Mouse (Mus musculus) WW6 (cell line): Measurements from ENCODE around the gene Ptrh1.

Experiments used
- DNase-seq: peaks from one replicate; pipeline ENCODE4 v3.0.0-alpha.2; 2013; ENCODE audit warnings: low read depth, low spot score

The Ptrh1 gene

DNA sequence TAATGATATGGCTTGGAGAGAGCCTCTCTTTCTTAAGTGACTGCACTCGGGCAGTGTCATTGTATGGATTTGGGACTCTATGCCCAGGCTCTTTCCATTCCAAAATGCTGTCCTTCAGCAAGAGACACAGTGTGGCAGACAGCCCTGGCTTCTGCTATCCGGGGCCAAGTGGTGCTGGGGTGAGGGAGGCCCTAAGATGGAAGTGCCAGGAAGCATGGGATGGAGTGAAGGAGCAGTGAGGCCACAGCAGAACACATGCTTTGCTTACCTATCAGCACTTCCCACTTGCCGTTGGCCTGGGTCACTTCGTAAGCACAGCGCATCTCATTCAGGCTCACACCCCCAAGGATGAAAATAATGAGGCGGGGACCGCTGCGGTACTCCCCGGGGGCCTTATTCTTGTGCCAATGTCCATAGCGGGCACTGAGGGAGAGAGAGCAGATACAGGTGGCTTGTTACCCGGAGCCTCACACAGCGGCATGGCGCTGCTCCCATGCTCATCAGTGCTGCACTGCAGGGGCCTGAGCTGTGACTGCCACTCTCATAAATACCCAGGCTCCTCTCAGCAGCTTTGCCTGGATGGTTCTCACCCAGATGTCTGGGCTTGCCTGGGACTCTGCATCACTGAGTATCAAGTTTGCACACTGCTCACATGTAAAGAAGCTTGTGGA is 20.3 kb downstream of the Ptrh1 start:
- no peak for DNase-seq

DNA sequence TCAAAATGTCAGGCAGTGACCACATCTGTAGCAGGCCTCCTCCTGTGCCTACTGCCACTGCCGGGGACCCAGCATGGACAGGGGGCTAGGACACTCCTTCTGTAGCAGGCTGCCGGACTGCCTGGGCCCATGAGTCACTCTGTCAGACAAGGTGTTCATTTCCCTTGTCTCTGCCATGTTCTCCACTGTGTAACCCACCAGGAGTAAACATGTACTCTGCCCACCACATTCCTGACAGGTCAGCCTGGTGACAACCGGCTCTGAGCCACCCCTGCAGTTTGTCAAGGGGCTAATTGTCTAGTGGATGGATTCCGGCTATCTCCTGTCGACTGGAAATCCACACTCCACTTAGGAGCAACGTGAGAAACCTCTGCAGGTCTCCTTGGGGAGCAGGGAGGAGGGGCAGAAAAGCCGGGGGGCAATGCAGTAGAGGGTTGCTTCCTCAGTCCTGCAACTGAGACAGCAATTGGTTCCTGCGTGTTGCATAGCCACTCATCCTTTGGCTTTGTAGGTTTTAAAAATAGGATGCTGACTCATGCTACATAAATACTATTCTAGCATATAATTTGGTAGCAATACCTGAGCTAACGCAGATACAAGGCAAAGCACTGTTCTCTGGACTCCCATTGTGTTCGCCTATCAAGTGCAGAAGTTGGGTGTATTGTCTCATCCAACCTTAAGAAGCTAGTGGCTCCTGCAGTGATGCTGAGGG is 22.8 kb downstream of the Ptrh1 start:
- no peak for DNase-seq

DNA sequence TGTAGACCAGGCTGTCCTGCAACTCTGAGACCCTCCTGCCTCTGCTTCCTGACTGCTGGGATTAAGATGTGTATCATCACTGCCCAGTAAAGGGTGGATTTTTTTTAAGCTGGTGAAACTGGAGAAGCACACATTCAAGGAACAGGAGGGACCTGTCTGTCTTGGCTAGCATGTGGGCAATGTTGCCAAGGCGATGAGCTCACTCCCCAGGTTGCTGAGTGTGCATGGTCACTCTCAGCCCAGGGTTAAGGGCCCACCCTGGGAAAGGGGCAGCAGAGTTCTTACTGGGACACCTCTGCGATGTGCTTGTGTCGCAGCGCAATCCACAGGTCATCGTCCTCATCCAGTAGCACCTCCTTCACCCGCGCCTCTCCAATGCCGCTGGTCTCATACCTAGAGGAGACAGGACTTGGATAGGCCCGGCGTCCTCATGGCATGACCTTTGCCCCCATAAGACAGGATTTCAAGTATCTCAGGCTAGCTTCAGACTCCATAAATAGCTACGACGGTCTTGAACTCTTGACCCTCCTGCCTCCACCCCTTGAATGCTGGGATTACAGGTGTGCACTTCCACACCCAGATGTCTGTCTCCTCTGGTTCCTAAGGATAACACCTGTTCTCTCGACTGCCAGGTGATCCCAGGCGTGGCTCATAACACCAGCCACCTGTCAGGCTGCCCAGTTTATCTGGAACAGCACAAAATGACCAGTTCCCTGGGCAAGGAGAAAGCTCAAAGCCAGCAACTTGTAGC is 33.4 kb downstream of the Ptrh1 start:
- DNase-seq, result no peak

DNA sequence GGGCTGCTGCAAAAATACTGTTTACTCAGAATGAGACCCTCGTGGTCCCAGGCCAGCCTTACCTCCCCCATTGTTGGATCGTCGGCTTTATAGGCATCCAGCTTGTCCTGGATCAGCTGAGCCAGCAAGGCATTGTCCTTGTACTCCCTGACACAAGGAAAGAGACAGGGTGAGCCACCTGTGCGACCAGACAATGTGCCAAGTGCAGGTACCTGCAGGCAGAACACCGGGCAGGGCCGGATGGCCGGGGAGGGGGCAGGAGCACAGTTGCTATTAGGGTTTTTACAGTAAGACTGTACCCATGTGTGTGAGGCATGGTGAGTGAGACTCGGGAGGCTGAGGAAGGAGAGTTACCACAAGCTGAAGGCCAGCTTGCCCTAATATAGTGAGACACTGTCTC is 36.4 kb downstream of the Ptrh1 start:
- DNase-seq, result no peak

DNA sequence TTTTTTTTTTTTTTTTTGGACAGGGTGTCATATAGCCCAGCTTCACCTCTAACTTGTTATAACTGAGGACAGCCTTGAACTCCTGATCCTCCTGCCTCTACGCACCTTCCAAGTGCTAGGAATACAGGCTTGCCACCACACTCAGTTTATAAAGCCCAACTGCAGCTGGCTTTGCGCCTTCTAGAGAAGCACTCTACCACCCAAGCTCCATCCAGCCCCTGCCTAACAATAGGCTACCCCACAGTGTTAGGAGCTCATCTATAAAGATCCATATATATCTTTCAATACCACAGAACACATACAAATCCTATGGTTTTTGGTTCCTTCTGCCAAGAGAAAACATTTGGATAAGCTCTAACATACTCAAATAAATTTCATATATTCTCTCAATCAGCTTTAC is 40.9 kb downstream of the Ptrh1 start:
- no peak for DNase-seq

DNA sequence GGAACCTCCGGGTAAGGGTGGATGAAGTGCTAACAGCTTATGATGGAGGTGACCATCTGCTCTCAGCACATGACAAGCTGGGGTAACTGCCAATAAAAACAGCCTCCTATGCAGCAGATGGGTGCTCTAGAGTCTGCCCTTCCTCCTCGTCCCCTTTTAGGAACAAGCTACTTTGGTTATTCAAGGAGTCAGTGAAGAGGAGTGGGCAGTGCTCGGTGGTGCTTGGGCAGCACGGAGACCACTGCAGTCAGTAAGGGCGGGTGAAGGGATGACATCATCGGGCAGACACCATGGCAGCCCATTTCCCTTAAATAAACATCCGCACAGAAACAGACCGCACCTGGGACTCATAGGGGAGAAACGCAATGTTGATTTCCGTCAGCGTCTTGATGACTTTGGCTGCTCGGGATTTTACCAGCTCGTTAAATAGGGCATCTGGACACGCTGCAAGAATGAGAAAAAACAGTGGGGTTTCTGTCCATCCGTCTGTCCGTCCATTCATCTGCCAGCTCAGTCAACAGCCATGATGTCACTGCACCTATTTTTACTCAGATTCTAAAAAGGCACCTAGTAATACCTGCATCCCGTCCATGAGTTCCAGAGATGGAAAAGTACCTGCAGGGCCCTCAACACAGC is 41.5 kb downstream of the Ptrh1 start:
- no peak for DNase-seq

DNA sequence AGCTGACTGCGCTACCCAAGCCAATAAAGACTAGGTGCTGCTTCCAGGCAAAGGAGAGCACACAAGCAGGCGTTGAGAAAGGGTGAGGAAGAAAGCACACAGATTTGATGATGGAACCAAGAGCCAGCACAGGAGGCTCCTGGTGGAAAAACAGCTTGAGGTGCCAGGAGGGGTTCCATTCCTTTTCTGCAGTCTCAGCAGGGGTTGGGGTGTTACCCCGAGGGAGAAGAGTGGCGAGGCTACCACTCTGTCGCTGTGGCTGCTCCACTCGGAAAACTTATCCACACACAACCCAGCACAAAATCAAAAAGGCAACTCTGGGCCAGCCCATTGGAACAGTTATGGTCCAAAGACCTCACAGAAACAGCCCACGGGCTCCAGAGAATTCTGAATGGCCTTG is 42.0 kb downstream of the Ptrh1 start:
- DNase-seq, result no peak

DNA sequence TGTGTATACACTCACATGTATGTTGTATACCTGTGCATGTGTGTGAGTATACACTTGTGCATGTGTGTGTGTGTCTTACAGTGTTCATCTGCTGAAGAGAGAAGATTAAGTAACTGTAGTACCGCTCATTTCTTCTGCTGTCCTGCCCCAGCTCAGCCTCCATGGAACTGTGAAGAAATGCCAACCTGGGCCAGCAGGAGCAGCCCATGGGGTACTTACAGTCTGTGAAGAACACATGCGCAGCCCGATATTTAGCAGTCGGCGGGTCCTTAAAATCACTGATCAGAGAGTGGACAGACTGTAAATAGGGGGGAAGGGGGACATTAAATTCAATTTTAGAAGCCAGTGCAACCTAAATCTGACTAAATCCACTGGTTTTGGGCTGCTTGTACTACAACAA is 42.6 kb downstream of the Ptrh1 start:
- DNase-seq, result no peak

DNA sequence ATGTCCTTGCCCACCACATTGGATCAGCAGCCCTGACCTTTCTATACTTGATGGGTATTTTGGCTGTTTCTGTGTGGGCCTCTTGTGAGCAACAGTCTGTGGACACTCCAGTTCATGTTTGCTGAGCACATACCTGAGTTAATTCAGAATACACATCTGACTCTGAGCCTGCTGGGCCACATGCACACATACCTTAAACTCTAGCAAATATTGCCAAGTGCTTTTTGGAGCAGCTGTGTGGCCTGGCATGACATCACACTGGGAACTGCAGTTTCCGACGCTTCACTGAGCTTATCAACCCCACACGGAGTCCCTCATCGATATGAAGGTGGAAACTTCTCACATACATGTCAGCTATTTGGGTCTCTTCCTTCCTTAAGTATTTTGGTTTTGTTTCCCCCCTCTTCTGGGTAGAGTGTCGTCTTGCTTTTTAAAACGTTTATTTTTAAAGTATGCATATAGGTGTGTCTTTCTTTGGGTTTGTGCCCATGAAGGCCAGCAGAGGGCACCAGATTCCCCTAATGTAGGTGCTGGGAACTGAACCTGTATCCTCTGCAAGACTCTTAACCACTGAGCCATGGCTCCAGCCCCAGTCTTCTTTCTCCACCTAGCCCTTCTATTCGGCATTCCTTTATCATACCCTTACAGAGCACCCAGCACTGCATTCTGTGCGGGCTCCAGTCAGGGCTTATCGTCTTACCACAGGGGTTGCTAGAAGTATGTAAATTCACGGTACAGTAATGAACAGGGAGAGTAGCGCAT is 45.6 kb downstream of the Ptrh1 start:
- peak; percentile 22 for DNase-seq

DNA sequence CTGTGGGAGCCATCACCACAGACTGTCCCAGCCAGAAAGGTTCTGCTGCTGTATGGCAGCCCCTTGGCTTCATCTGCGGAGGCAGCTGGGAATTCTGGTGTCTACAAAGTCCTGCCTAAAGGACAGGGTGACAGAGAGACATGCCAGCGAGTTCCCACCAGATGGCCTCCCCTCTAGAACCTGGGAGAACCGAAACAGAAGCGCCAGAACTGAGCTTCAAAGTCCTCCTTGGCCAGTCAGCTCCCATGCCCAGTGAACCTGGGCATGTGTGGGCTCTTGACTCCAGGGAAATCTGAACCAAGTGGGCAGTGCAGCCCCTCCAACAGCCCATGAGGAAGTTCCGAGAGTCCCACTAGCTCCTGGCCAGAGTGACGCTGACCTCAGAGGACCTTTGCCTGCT is 47.1 kb downstream of the Ptrh1 start:
- no peak for DNase-seq

DNA sequence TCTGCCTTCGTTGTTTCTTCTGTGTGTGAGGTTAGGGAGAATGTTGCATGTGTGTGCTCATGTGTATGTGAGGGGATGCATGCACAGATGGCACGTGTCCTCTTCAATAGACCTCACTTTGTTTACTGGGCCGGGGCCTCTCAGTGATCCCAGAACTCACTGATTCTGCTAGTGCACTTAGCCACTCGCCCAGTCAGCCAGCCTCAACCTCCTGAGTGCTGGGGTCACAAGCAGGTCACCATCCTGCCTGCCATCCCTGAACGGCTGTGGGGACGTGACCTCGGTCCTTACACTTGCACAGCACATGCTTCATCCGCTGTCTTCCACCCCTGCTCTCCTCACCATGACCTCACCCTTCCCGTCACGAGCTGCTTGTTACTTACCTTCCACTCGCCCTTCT is 47.6 kb downstream of the Ptrh1 start:
- DNase-seq, result no peak

DNA sequence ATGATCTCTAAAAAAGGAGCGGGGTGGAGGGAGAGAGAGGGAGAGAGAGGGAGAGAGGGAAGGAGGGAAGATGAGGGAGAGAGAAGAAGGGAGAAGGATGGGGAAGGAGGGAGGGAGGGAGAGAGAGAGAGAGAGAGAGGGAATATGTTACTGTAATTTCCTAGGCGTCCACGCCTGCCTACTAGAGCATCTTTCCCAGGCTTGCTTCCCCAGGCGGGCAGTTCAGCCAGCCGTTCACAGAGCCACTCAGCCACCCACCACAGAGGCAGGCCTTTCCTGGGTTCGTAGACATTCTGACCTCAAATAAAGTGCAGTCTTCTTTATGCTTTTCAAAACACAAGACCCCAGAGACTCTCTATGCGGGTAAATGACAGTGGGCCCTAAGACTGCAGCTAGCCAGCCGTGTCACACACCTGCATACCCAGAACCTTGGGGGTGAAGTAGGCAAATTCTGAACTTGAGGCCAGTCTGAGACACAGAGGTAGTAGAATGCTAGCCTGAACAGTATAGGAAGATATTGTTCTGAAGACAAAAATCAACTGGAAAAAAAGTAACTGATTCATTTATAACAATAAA is 48.1 kb downstream of the Ptrh1 start:
- no peak for DNase-seq

DNA sequence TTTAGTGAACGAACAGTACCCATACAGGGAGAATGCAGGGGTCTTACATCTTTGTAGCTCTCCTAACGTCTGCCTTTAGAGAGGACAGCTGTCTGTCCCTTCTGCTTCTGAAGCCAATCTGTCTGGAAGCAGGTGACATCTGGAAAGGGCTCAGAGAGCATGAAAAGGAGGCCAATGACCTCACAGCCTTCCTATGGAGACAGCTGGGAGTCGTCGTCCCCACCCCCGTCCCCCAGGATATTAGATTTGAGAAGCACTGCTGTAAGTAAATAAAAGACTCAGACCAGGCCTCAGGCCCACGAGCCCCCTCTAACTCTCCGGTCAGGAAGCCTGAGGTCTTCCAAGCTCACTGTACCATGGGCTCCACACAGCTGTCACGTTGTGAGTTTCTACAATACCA is 48.6 kb downstream of the Ptrh1 start:
- DNase-seq, result no peak

DNA sequence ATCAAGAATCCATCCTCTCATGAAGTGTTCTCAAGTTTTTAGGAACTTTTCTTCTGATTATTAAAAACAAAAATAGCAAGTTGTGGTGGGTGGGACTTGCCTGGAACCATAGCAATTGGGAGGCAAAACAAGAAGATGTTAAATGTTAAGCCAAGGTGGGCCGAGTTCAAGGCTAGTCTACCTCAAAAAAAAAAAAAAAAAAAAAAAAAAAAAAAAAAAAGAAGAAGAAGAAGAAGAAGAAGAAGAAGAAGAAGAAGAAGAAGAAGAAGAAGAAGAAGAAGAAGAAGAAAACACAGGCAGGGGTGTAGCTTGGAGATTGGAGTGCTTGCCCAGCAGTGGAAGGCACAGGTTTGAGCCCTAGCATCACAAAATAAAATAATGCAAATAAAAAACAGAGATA is 49.2 kb downstream of the Ptrh1 start:
- no peak for DNase-seq

DNA sequence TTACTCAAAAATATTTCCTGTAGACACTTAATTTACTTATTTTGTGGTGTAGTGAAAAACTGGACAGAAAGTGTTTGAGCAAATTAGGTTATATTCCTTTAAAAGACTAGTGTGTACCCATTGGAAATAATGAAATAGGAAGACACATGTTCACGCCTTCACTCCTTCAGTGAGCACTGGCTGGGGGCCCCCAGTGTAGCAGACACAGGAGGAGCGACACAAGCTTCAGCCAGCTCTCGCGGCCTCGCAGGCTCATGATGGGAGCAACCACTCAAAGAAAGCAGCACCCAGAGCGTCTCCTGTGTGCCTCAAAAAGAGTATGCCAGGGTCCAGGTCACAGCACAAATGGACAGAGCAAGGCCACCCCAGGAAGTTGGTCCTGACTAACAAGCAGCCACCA is 50.2 kb downstream of the Ptrh1 start:
- DNase-seq, result no peak
